Mouse (Mus musculus) layer of hippocampus, adult 9-11 months (tissue): ENCODE measurements around the gene Gm21800.
"Not testable (repeated sequence)": the region's sequence is repeated elsewhere in the genome, so short reads cannot be mapped to it uniquely, and the experiment has no call there.

Experiments used
- DNase-seq: peaks from one replicate; pipeline ENCODE4 v3.0.0; 2022

Gene Gm21800

GRCm38 (mm10) chrY:41406198-41406597 is at the start of gene Gm21800:
Gene Gm21800, plus strand, starts transcription at chrY:41406498.
- not testable (repeated sequence) for DNase-seq
